In the genomic region with DNA sequence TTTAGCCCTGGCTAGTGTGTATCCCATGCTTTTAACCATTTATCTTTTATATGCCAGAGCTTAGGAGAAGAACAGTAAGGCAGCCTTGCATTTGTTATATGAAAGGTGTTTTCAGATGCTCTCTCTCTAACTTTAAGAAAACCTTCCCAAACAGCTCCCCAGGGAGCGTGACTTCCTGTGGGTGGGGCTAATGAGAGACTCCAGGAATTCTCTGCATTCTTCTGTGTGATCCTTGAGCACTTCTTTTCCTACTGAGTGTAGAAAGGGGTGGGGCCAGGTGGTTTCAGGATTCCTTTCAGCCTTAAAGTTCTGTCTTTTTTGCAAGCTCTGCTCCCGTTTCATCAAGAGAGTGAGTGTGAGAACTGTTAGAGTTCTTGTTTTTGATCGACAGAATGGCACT, we compare ENCODE assay signal across 21 mouse cellular contexts. TPM values are rescaled to one million over a fixed set of nuclear protein-coding genes. Genes with fewer than 3 reads are reported as not detected.
DNase-seq lines count a peak whose midpoint lies in the region; ATAC-seq and TF ChIP-seq lines count a peak whose summit lies in the region.
"Had no signal": no experiment of that assay in that cellular context is flagged by ENCODE, and none has a peak within 500 bp of the region (broad histone marks: within the 10 kb centered on the region; RNA-seq: fewer than 3 reads in every experiment).

No protein-coding gene starts in this region.

- TF ChIP-seq CTCF in lung, postnatal 0 days (IDR thresholded peaks at IDR 0.05) = no peak

- WGBS in kidney, embryonic 15.5 days = 74% methylated on average over 3 of the region's 3 CpGs
- 59% methylated on average over 3 of the region's 3 CpGs for WGBS in lung, postnatal 0 days

- ATAC-seq in kidney, embryonic 15.5 days (replicated peaks; ENCODE audit: low FRiP score) = 0 out of 2 replicates have a peak, but pooled peaks have one; percentile 52
- ATAC-seq in lung, postnatal 0 days = peak; percentile 60; the same call in 1 of the 2 replicates
- ATAC-seq: forebrain, embryonic 16.5 days; liver, embryonic 12.5 days had no signal

- peak; percentile 49; the same call in 1 of the 2 replicates for TF ChIP-seq EP300 in lung, postnatal 0 days (IDR thresholded peaks at IDR 0.05)

- H3K36me3 ChIP-seq in kidney, embryonic 15.5 days = peaks cover 12% of the 10 kb centered on the region
- H3K36me3 ChIP-seq in lung, postnatal 0 days (ENCODE audit: insufficient read depth, low read length) = no peaks in the 10 kb centered on the region
- H3K36me3 ChIP-seq: hindbrain, embryonic 15.5 days; neural tube, embryonic 13.5 days had no signal

- no peak overlapping the region for H3K9ac ChIP-seq in kidney, embryonic 15.5 days
- no peak overlapping the region for H3K9ac ChIP-seq in lung, postnatal 0 days (replicated peaks; ENCODE audit: low read depth)
- H3K9ac ChIP-seq: hindbrain, embryonic 15.5 days; liver, embryonic 12.5 days; neural tube, embryonic 13.5 days had no signal

- no peak overlapping the region for H3K4me2 ChIP-seq in kidney, embryonic 15.5 days
- H3K4me2 ChIP-seq in lung, postnatal 0 days (replicated peaks; ENCODE audit: low read depth, low read length) = no peak overlapping the region
- H3K4me2 ChIP-seq: hindbrain, embryonic 15.5 days; liver, embryonic 12.5 days; neural tube, embryonic 13.5 days had no signal

- no peak for DNase-seq in kidney, postnatal 14 days
- peak; percentile 67 for DNase-seq in lung, postnatal 0 days (ENCODE audit: low spot score)
- no peak for DNase-seq in lung, postnatal 14 days
- DNase-seq in NIH3T3 (ENCODE audit: low read depth) = peak; percentile 21
- DNase-seq in mesoderm, embryonic 11.5 days (ENCODE audit: low read depth, low spot score) = peak; percentile 53
- no peak for DNase-seq in frontal cortex, postnatal 14 days (ENCODE audit: low spot score in 2 of 2)
- no peak for DNase-seq in ovary, postnatal 10 days (ENCODE audit: low spot score)
- DNase-seq: adrenal gland, adult 8-10 months; cerebellum, adult 2 months; gastrocnemius, adult 2 months; heart, adult 2 months; thymus, adult 2 months had no signal

- no peak overlapping the region for H3K4me3 ChIP-seq in kidney, embryonic 15.5 days (replicated peaks)
- no peak overlapping the region for H3K4me3 ChIP-seq in lung, postnatal 0 days (ENCODE audit: low read depth, low read length)
- H3K4me3 ChIP-seq: erythroblast, embryonic 14.5 days; gastrocnemius, adult 2 months; heart, adult 2 months; hindbrain, embryonic 15.5 days; liver, embryonic 12.5 days; neural tube, embryonic 13.5 days had no signal

- no peak overlapping the region for H3K27ac ChIP-seq in kidney, embryonic 15.5 days
- peak overlapping the region; percentile 70 for H3K27ac ChIP-seq in lung, postnatal 0 days (ENCODE audit: low read length)
- H3K27ac ChIP-seq: gastrocnemius, adult 2 months; heart, adult 2 months; hindbrain, embryonic 15.5 days; liver, embryonic 12.5 days; neural tube, embryonic 13.5 days had no signal

- H3K27me3 ChIP-seq in kidney, embryonic 15.5 days = no peaks in the 10 kb centered on the region
- no peaks in the 10 kb centered on the region for H3K27me3 ChIP-seq in lung, postnatal 0 days (replicated peaks; ENCODE audit: insufficient read depth, low read length)
- H3K27me3 ChIP-seq: hindbrain, embryonic 15.5 days; liver, embryonic 12.5 days; neural tube, embryonic 13.5 days had no signal

- H3K4me1 ChIP-seq in kidney, embryonic 15.5 days = peaks cover 13% of the 10 kb centered on the region
- peaks cover 4% of the 10 kb centered on the region; the same call in 1 of the 2 replicates for H3K4me1 ChIP-seq in lung, postnatal 0 days (ENCODE audit: insufficient read depth, low read depth, low read length)
- H3K4me1 ChIP-seq: hindbrain, embryonic 15.5 days; neural tube, embryonic 13.5 days had no signal

- no peaks in the 10 kb centered on the region for H3K9me3 ChIP-seq in kidney, embryonic 15.5 days (replicated peaks)
- no peaks in the 10 kb centered on the region for H3K9me3 ChIP-seq in lung, postnatal 0 days (ENCODE audit: low read length)
- H3K9me3 ChIP-seq: hindbrain, embryonic 15.5 days; liver, embryonic 12.5 days; neural tube, embryonic 13.5 days had no signal

RNA-seq across cellular contexts. Expression of a gene that starts 8.3 kb away (rescaled TPM):
- polyA plus RNA-seq in kidney, embryonic 15.5 days (2015; fragmentation: Nextera tagmentation; extraction: Ambion mirVana) = 0.18 and 0.39 TPM in 2 replicates
- not detected in 2 replicates for polyA plus RNA-seq in lung, postnatal 0 days (2015; fragmentation: Nextera tagmentation; extraction: Ambion mirVana)
- polyA plus RNA-seq: cerebellum, adult 2 months; erythroblast, embryonic 14.5 days; forebrain, embryonic 16.5 days; heart, adult 2 months; heart, embryonic 16.5 days; hindbrain, embryonic 15.5 days; large intestine, adult 2 months; liver, embryonic 12.5 days; midbrain, postnatal 0 days; neural tube, embryonic 13.5 days; thymus, adult 2 months had no signal

RNA-seq across cellular contexts. Expression of a gene that starts 39.7 kb away (rescaled TPM):
- polyA plus RNA-seq in kidney, embryonic 15.5 days (2015; fragmentation: Nextera tagmentation; extraction: Ambion mirVana) = 30.1 and 32.3 TPM in 2 replicates
- 28.3 and 33.0 TPM in 2 replicates for polyA plus RNA-seq in lung, postnatal 0 days (2015; fragmentation: Nextera tagmentation; extraction: Ambion mirVana)

Comparison
In these comparisons a context has a peak if more than half of its experiments do, and no peak if none do; other contexts are left out.
1. DNase-seq: peak in lung, postnatal 0 days (single experiment), NIH3T3 (single experiment) and mesoderm, embryonic 11.5 days (single experiment); none in kidney, postnatal 14 days (single experiment), lung, postnatal 14 days (single experiment), frontal cortex, postnatal 14 days (0 of 2) and ovary, postnatal 10 days (single experiment).